Mouse (Mus musculus) c-Kit-negative CD71-positive TER-119-positive erythroid progenitor cells, embryonic 14.5 days (primary cell): Measurements from ENCODE around the gene Qtrt1.
A peak's percentile ranks its signal among the peaks of the same experiment; 100 is the strongest.
"Not testable (repeated sequence)": the region's sequence is repeated elsewhere in the genome, so short reads cannot be mapped to it uniquely, and the experiment has no call there.

Experiments
- DNase-seq: peaks from one replicate; pipeline ENCODE4 v3.0.0-alpha.2; 2013; ENCODE audit warnings: low read depth, low spot score

Gene Qtrt1

GRCm38 (mm10) chr9:21450270-21450669 lies 38.6 kb downstream of the Qtrt1 start:
- DNase-seq, result no peak

DNA sequence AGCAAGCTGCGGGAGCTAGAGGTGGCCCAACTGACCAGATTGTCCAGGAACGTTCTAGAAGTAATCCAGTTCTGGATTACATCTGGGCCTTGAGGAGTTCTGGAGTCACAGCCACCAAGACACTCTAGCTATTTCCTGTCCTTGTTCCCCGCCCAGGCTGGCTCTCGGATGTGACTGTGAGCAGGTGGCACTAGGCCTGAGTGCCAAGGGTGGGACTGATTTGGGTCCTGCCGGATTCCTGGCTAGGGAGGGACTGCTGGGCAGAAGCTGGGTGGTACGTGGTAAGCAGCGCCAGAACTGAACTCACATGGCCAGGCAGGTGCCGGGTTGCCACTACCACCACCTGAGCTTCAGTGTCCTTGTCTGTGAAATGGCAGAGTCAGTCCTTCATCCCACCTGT lies 39.8 kb downstream of the Qtrt1 start:
- no peak for DNase-seq

GRCm38 (mm10) chr9:21451870-21452269 lies 40.2 kb downstream of the Qtrt1 start:
- DNase-seq, result no peak

DNA sequence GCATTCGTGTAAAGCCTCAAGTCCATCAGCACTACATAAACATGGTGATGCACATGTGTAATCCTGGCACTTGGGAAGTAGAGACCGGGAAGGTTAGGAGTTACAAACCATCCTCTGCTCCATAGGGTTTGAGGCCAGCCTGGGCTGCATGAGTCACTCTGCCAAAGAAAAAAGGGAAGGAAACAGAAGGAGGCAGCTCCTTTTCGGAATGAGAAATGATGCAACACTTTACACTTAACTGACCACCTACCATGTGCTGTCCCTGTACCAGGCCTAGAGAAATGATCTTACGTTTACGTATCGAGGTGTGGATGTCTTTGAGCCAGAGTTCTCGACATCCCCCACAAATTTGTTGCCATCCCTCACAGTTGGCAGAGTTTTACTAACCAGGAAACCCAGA lies 41.4 kb downstream of the Qtrt1 start:
- no peak for DNase-seq

- DNase-seq, result no peak
Observed at GRCm38 (mm10) chr9:21453459-21453858, 41.8 kb downstream of the Qtrt1 start.

GRCm38 (mm10) chr9:21454556-21454955 lies 42.9 kb downstream of the Qtrt1 start:
- no peak for DNase-seq

DNA sequence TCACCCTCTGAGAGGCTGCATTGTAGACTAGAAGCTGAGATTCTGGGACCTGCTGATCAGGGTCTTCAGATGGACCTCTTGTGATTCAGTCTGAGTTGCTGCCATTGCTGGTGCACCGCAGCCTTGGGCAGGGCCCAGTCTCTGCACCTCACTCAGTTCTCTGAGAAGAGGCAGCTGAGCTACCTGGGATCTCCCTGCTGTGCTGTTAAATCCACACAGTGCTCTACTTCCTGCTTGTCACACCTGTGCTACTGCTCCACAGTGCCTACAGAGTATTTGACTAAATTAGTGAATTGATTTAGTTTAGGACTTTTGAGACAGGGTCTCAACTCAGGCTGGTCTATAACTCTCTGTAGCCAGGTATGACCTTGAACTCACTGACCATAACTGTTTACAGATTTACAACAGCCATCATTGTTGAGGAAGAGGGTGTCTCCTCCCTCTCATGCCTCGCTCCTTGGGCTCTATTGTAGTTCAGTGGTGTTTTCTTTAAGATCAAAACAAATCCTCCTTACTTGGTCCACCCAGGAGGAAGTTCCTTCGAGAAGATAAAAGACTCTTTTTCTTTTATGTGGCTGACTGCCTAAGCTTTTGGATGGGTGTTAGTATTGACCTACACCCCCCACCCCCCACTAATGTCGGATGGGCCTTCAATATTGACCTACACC lies 43.6 kb downstream of the Qtrt1 start:
- no peak for DNase-seq

DNA sequence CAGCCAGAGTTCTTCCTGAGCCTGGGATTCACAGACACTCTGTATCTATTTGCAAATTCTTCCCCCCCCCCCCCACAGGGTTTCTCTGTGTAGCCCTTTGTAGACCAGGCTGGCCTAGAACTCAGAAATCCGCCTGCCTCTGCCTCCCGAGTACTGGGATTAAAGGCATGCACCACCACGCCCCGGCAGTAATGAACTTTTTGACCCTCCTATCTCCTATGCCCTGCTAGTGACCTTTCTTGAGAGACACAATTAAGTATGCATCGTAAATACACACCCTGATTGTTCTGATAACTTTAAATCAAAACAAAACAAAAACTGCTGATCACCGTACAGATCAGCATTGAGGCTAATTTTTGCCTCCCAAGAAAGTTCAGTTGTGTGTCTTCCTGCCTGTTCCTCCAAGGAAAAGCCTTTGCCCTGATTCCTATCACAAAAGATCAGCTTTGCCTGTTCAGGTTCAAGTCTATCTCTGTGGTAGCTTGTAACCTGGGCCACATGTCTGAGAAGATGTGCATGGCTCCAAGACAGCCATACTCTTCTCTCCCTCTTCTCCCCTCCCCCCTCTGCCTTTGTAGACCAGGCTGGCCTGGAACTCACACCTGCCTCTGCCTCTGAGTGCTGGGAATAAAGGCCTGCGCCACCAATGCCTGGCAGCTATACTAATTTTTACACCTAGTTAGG lies 44.8 kb downstream of the Qtrt1 start:
- DNase-seq, result no peak

DNA sequence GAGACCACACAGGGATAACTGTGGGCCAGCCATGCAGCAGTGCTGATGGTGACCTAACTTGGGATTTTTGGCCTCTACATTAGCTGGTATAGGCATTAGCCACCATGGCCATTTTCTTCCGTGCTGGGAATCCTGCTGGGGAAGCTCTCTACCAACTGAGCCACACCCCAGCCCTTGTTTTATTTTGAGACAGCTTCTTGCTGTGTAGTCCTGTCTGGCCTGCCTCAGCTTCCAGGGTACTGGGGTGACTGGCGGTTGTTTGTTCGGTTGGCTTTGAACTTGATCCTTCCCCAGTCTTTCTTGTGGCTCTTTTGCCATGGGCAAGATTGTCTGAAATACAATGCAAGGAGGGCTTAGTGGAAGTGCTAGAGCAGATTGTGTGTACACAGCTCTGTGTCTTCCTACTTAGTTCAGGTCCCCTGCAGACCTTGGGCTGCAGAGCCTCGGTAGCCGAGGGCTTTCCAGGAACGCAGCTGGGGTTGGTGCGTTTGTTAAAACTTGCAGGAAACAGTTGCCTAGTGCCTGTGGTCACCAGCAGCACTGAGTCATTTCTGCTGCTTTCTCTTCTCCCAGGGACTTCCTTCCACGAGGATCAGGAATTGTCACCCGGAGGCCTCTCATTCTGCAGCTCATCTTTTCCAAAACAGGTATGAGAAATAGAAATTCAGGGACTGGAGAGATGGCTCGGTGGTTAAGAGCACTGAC lies 45.4 kb downstream of the Qtrt1 start:
- no peak for DNase-seq

GRCm38 (mm10) chr9:21458821-21459220 lies 47.2 kb downstream of the Qtrt1 start:
- no peak for DNase-seq

GRCm38 (mm10) chr9:21460400-21460940 lies 48.8 kb downstream of the Qtrt1 start:
- no peak for DNase-seq

- no peak for DNase-seq
Observed at GRCm38 (mm10) chr9:21463138-21463590, 51.5 kb downstream of the Qtrt1 start.

- DNase-seq, result no peak
Observed at GRCm38 (mm10) chr9:21463766-21464564, 52.3 kb downstream of the Qtrt1 start.

- DNase-seq, result not testable (repeated sequence)
Observed at GRCm38 (mm10) chr9:21464565-21464928, 52.9 kb downstream of the Qtrt1 start.

GRCm38 (mm10) chr9:21469032-21470024 lies 57.7 kb downstream of the Qtrt1 start:
- DNase-seq, result peak; percentile 41
